Mouse (Mus musculus) heart, adult 2 months (tissue): ENCODE results near the gene Dcxr.
"Not testable (repeated sequence)": the region's sequence is repeated elsewhere in the genome, so short reads cannot be mapped to it uniquely, and the experiment has no call there.

Experiments
- CTCF ChIP-seq: fragments of 200-600 bp; IDR thresholded peaks from 2 replicates; pipeline ENCODE4 v1.8.1; 2022; ENCODE audit warnings: antibody characterized with exemption, mild to moderate bottlenecking, moderate library complexity
- POLR2A ChIP-seq: fragments of 200-500 bp; IDR thresholded peaks from 2 replicates; pipeline ENCODE4 v1.6.1; 2011; ENCODE audit warnings: mild to moderate bottlenecking, low read depth, low read length, control low read depth; ENCODE audit not compliant: insufficient read depth

- TF ChIP-seq CTCF, POLR2A: not testable (repeated sequence)
These were observed 2.5 kb upstream of the Dcxr start for GRCm38 (mm10) chr11:120729432-120730050.
